Mouse (Mus musculus): ENCODE measurements around the gene Olfr871.

GRCm38 (mm10) chr9:20173957-20174356 lies 38.0 kb upstream of the Olfr871 start, which contains the start of gene Olfr870:
- TF ChIP-seq POLR2A (IDR thresholded peaks at IDR 0.05; ENCODE audit: insufficient read depth, low read depth, low read length) (no peak), EP300 (IDR thresholded peaks at IDR 0.05; ENCODE audit: insufficient read depth, low read depth, low read length) (no peak)

Data from heart, adult 2 months (tissue).